Mouse (Mus musculus) lung, adult 2 months (tissue): ENCODE measurements around the gene Prtg.

Experiments used
- CTCF ChIP-seq: fragments of 200-500 bp; IDR thresholded peaks from 2 replicates; pipeline ENCODE4 v1.5.1; 2011; ENCODE audit warnings: mild to moderate bottlenecking, low read length, control low read depth; ENCODE audit not compliant: insufficient read depth
- POLR2A ChIP-seq: fragments of 200-500 bp; IDR thresholded peaks from 2 replicates; pipeline ENCODE4 v1.6.1; 2011; ENCODE audit warnings: low read depth, mild to moderate bottlenecking, control low read depth, low read length, borderline replicate concordance; ENCODE audit errors: extremely low read depth

GRCm38 (mm10) chr9:72867434-72867833, 60.8 kb downstream of the Prtg start:
- TF ChIP-seq POLR2A: no peak
- no peak for TF ChIP-seq CTCF
